Mouse (Mus musculus): Measurements from ENCODE around the gene Aff3.

- TF ChIP-seq POLR2A (IDR thresholded peaks at IDR 0.05; ENCODE audit: insufficient read depth, low read depth, low read length) (no peak), EP300 (IDR thresholded peaks at IDR 0.05; ENCODE audit: insufficient read depth, low read depth, low read length) (no peak), CTCF (IDR thresholded peaks at IDR 0.05) (no peak)
These were observed 157.0 kb downstream of the Aff3 start for GRCm38 (mm10) chr1:38507636-38508179.
